Mouse (Mus musculus): Measurements from ENCODE around the gene Irx2.

DNA sequence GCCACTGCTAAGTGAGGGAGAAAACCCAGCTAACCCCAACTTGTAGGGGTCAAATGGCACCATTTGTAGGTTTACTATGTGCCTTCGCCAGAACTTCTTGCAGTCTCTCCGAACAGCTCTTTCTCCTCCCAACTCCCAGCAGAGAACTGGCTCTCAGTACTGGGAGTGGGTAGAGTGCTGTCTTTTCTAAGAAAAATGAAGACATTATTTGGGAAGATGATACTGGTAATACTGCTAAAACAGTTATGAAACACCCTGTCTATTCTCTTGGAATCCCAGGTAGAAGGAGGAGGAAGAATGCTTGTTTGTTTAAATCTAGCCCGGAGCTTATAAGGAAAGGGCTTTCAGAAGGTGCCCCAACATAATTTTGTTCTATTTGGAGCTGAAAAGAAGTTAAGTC lies 8.9 kb downstream of the Irx2 start:
- TF ChIP-seq GATA1 (IDR thresholded peaks at IDR 0.05; ENCODE audit: borderline replicate concordance, low read length) (no peak), FLI1 (IDR thresholded peaks at IDR 0.05; ENCODE audit: low read length) (no peak)
